Mouse (Mus musculus) neural tube, embryonic 14.5 days (tissue): Measurements from ENCODE around the gene Pacsin2. TPM values are rescaled to one million over a fixed set of nuclear protein-coding genes. Genes with fewer than 3 reads are reported as not detected.

ENCODE experiments used
- ATAC-seq: fragments of 200-750 bp; cut with Nextera tagmentation; 2 replicates; pipeline ENCODE4 v1.8.0; 2017; ENCODE audit warnings: low read depth, mild to moderate bottlenecking, moderate TSS enrichment, moderate library complexity
- H3K27ac ChIP-seq: fragments of 300-500 bp; sonication (generic); 2 replicates; pipeline ENCODE4 v1.5.1; 2014; ENCODE audit warnings: low read depth, mild to moderate bottlenecking, control low read depth, low read length, moderate library complexity, mixed read lengths
- H3K27me3 ChIP-seq: fragments of 300-500 bp; sonication (generic); 2 replicates; pipeline ENCODE4 v1.6.1; 2014; ENCODE audit warnings: low read length; ENCODE audit not compliant: control insufficient read depth, insufficient read depth
- H3K36me3 ChIP-seq: fragments of 300-500 bp; sonication (generic); 2 replicates; pipeline ENCODE4 v1.6.1; 2014; ENCODE audit warnings: low read length, mixed read lengths; ENCODE audit not compliant: control insufficient read depth, insufficient read depth
- H3K4me1 ChIP-seq: fragments of 300-500 bp; sonication (generic); 2 replicates; pipeline ENCODE4 v1.6.1; 2014; ENCODE audit warnings: low read length; ENCODE audit not compliant: control insufficient read depth, insufficient read depth
- H3K4me2 ChIP-seq: fragments of 300-500 bp; sonication (generic); 2 replicates; pipeline ENCODE4 v1.6.1; 2014; ENCODE audit warnings: mild to moderate bottlenecking, low read depth, low read length, control low read depth
- H3K4me3 ChIP-seq: fragments of 300-500 bp; sonication (generic); 2 replicates; pipeline ENCODE4 v1.5.1; 2014; ENCODE audit warnings: low read depth, low read length, control low read depth, mixed read lengths
- H3K9ac ChIP-seq: fragments of 300-500 bp; sonication (generic); replicated peaks from 2 replicates; pipeline ENCODE4 v1.6.1; 2014; ENCODE audit warnings: low read depth, mild to moderate bottlenecking, control low read depth, low read length, mixed read lengths
- H3K9me3 ChIP-seq: fragments of 300-500 bp; sonication (generic); 2 replicates; pipeline ENCODE4 v1.6.1; 2016; ENCODE audit warnings: low read length; ENCODE audit not compliant: control insufficient read depth
- WGBS: fragments of 180-500 bp; shearing (Covaris S2); extraction: QIAGEN DNeasy Blood & Tissue Kit; methylation state at CpG from one replicate; pipeline ENCODE4 v1.1.7; 2014; 5-methylcytosine and 5-hydroxymethylcytosine counted together
- polyA plus RNA-seq: library from polyadenylated mRNA; unstranded; fragments of >200 nt; fragmentation: Nextera tagmentation; extraction: Ambion mirVana; gene quantifications from 2 replicates; pipeline ENCODE4 v1.2.1, GENCODE M21; 2014

The Pacsin2 gene
- polyA plus RNA-seq, 1 experiment from 2014 or later = 17.4 TPM

GRCm38 (mm10) chr15:83423589-83424384 is 40.6 kb downstream of the Pacsin2 start:
- no peak for ATAC-seq
- 79% methylated on average over 5 of the region's 5 CpGs for WGBS
- Histone ChIP-seq H3K27ac (no peak overlapping the region), H3K9me3 (no peaks in the 10 kb centered on the region), H3K27me3 (no peaks in the 10 kb centered on the region), H3K4me2 (no peak overlapping the region), H3K9ac (no peak overlapping the region), H3K4me3 (no peak overlapping the region), H3K36me3 (no peaks in the 10 kb centered on the region), H3K4me1 (no peaks in the 10 kb centered on the region)

- no peak for ATAC-seq
- H3K27me3 ChIP-seq = no peaks in the 10 kb centered on the region
- H3K36me3 ChIP-seq = no peaks in the 10 kb centered on the region
- H3K9me3 ChIP-seq = no peaks in the 10 kb centered on the region
- H3K4me1 ChIP-seq = no peaks in the 10 kb centered on the region
- H3K4me2 ChIP-seq = no peak overlapping the region
- WGBS = 93% methylated on average over 15 of the region's 15 CpGs
- H3K9ac ChIP-seq = no peak overlapping the region
- no peak overlapping the region for H3K4me3 ChIP-seq
- no peak overlapping the region for H3K27ac ChIP-seq
Observed at GRCm38 (mm10) chr15:83422299-83422981, 42.0 kb downstream of the Pacsin2 start.

GRCm38 (mm10) chr15:83419562-83419961 is 44.8 kb downstream of the Pacsin2 start:
- Histone ChIP-seq H3K27ac (no peak overlapping the region), H3K27me3 (no peaks in the 10 kb centered on the region), H3K9ac (no peak overlapping the region), H3K4me1 (no peaks in the 10 kb centered on the region), H3K4me2 (no peak overlapping the region), H3K9me3 (no peaks in the 10 kb centered on the region), H3K4me3 (no peak overlapping the region), H3K36me3 (no peaks in the 10 kb centered on the region)
- 92% methylated on average over 2 of the region's 2 CpGs for WGBS
- no peak for ATAC-seq

GRCm38 (mm10) chr15:83418685-83419084 is 45.7 kb downstream of the Pacsin2 start:
- no peak overlapping the region for H3K4me2 ChIP-seq
- no peaks in the 10 kb centered on the region for H3K4me1 ChIP-seq
- no peak overlapping the region for H3K9ac ChIP-seq
- no peak overlapping the region for H3K4me3 ChIP-seq
- H3K36me3 ChIP-seq = no peaks in the 10 kb centered on the region
- no peaks in the 10 kb centered on the region for H3K9me3 ChIP-seq
- no peak for ATAC-seq
- H3K27ac ChIP-seq = no peak overlapping the region
- H3K27me3 ChIP-seq = no peaks in the 10 kb centered on the region

GRCm38 (mm10) chr15:83417916-83418315 is 46.5 kb downstream of the Pacsin2 start:
- H3K4me3 ChIP-seq = no peak overlapping the region
- no peak overlapping the region for H3K4me2 ChIP-seq
- ATAC-seq = no peak
- WGBS = 86% methylated on average over 6 of the region's 6 CpGs
- no peaks in the 10 kb centered on the region for H3K9me3 ChIP-seq
- no peak overlapping the region for H3K9ac ChIP-seq
- H3K4me1 ChIP-seq = no peaks in the 10 kb centered on the region
- no peaks in the 10 kb centered on the region for H3K36me3 ChIP-seq
- H3K27me3 ChIP-seq = no peaks in the 10 kb centered on the region
- no peak overlapping the region for H3K27ac ChIP-seq

GRCm38 (mm10) chr15:83417407-83417806 is 47.0 kb downstream of the Pacsin2 start:
- 76% methylated on average over 7 of the region's 7 CpGs for WGBS
- H3K4me2 ChIP-seq = no peak overlapping the region
- no peaks in the 10 kb centered on the region for H3K4me1 ChIP-seq
- no peak overlapping the region for H3K4me3 ChIP-seq
- ATAC-seq = no peak
- no peaks in the 10 kb centered on the region for H3K9me3 ChIP-seq
- no peaks in the 10 kb centered on the region for H3K36me3 ChIP-seq
- no peak overlapping the region for H3K9ac ChIP-seq
- no peak overlapping the region for H3K27ac ChIP-seq
- no peaks in the 10 kb centered on the region for H3K27me3 ChIP-seq

- Histone ChIP-seq H3K27ac (no peak overlapping the region), H3K4me2 (no peak overlapping the region), H3K4me3 (no peak overlapping the region), H3K9ac (no peak overlapping the region), H3K4me1 (no peaks in the 10 kb centered on the region), H3K9me3 (no peaks in the 10 kb centered on the region), H3K27me3 (no peaks in the 10 kb centered on the region), H3K36me3 (no peaks in the 10 kb centered on the region)
- no peak for ATAC-seq
- WGBS = 85% methylated on average over 6 of the region's 6 CpGs
Observed at GRCm38 (mm10) chr15:83415391-83415790, 49.0 kb downstream of the Pacsin2 start.

GRCm38 (mm10) chr15:83411616-83412015 is 52.8 kb downstream of the Pacsin2 start:
- no peaks in the 10 kb centered on the region for H3K36me3 ChIP-seq
- no peak overlapping the region for H3K4me3 ChIP-seq
- H3K9ac ChIP-seq = no peak overlapping the region
- no peak overlapping the region for H3K4me2 ChIP-seq
- no peak overlapping the region for H3K27ac ChIP-seq
- 92% methylated on average over 4 of the region's 4 CpGs for WGBS
- no peaks in the 10 kb centered on the region for H3K27me3 ChIP-seq
- no peaks in the 10 kb centered on the region for H3K4me1 ChIP-seq
- no peak for ATAC-seq
- H3K9me3 ChIP-seq = no peaks in the 10 kb centered on the region

GRCm38 (mm10) chr15:83410735-83411134 is 53.7 kb downstream of the Pacsin2 start:
- Histone ChIP-seq H3K9me3 (no peaks in the 10 kb centered on the region), H3K4me3 (no peak overlapping the region), H3K27me3 (no peaks in the 10 kb centered on the region), H3K4me2 (no peak overlapping the region), H3K36me3 (no peaks in the 10 kb centered on the region), H3K4me1 (no peaks in the 10 kb centered on the region), H3K27ac (no peak overlapping the region), H3K9ac (no peak overlapping the region)
- WGBS = 95% methylated on average over 4 of the region's 4 CpGs
- no peak for ATAC-seq
